Mouse (Mus musculus): ENCODE data around the gene Dhcr24. TPM values are rescaled to one million over a fixed set of nuclear protein-coding genes. Genes with fewer than 3 reads are reported as not detected.

Gene Dhcr24
- polyA plus RNA-seq, 1 experiment from 2014 or later, result 23.6 TPM

DNA sequence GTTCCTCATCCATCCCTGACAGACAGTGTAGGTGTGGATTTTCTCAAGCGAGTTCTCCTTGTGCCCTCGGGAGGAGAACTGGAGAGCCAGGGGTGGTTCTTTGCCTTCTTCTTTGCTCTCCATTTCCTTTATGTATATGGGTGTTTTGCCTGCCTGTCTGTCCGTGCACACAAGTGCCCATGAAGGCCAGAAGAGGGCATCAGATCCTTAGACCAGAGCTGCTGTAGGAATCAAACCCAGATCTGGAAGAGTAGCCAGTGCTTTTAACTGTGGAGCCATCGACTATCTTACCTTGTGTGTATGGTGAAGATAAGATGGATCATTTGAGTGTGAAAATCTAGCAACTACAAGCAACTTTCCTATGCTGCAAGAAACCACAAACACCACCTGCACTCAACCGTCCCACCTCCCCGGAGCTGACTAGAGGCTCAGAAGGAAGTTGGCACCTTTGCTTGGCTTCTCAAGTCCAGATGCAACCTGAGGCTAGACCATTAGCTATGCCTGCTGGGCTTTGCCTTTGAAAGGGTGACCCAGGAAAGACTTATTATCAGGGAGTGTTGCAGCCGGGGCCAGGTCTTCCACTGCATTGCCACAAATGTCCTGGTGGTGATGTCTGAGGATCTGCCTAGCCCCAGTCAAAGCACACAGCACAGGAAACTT lies 27.3 kb upstream of the Dhcr24 start:
- Histone ChIP-seq H3K4me3 (ENCODE audit: low read depth, low read length) (no peak overlapping the region), H3K9me3 (ENCODE audit: control insufficient read depth, low read length) (no peaks in the 10 kb centered on the region), H3K4me1 (ENCODE audit: control insufficient read depth, insufficient read depth, low read length) (no peaks in the 10 kb centered on the region), H3K4me2 (ENCODE audit: low read depth, severe bottlenecking) (no peak overlapping the region), H3K36me3 (ENCODE audit: control insufficient read depth, insufficient read depth, low read length) (no peaks in the 10 kb centered on the region), H3K9ac (ENCODE audit: low read length) (no peak overlapping the region), H3K27me3 (ENCODE audit: control insufficient read depth, insufficient read depth, low read length) (no peaks in the 10 kb centered on the region), H3K27ac (replicated peaks; ENCODE audit: low read depth, low read length) (no peak overlapping the region)
- no peak for ATAC-seq (ENCODE audit: insufficient number of reproducible peaks, low FRiP score, low TSS enrichment, low read depth)
- WGBS, result 57% methylated on average over 7 of the region's 7 CpGs
- no peak for DNase-seq (ENCODE audit: low spot score)

- H3K9ac ChIP-seq (ENCODE audit: low read length), result no peak overlapping the region
- no peaks in the 10 kb centered on the region for H3K9me3 ChIP-seq (ENCODE audit: control insufficient read depth, low read length)
- DNase-seq (ENCODE audit: low spot score), result no peak
- WGBS, result 74% methylated on average over 7 of the region's 7 CpGs
- H3K27me3 ChIP-seq (ENCODE audit: control insufficient read depth, insufficient read depth, low read length), result no peaks in the 10 kb centered on the region
- H3K4me3 ChIP-seq (ENCODE audit: low read depth, low read length), result no peak overlapping the region
- H3K4me1 ChIP-seq (ENCODE audit: control insufficient read depth, insufficient read depth, low read length), result no peaks in the 10 kb centered on the region
- no peaks in the 10 kb centered on the region for H3K36me3 ChIP-seq (ENCODE audit: control insufficient read depth, insufficient read depth, low read length)
- no peak overlapping the region for H3K27ac ChIP-seq (replicated peaks; ENCODE audit: low read depth, low read length)
- no peak for ATAC-seq (ENCODE audit: insufficient number of reproducible peaks, low FRiP score, low TSS enrichment, low read depth)
- H3K4me2 ChIP-seq (ENCODE audit: low read depth, severe bottlenecking), result no peak overlapping the region
Measured at GRCm38 (mm10) chr4:106534256-106534655, 26.6 kb upstream of the Dhcr24 start.

GRCm38 (mm10) chr4:106539756-106540155 lies 21.1 kb upstream of the Dhcr24 start:
- Histone ChIP-seq H3K9ac (ENCODE audit: low read length) (no peak overlapping the region), H3K27me3 (ENCODE audit: control insufficient read depth, insufficient read depth, low read length) (no peaks in the 10 kb centered on the region), H3K4me3 (ENCODE audit: low read depth, low read length) (no peak overlapping the region), H3K27ac (replicated peaks; ENCODE audit: low read depth, low read length) (no peak overlapping the region), H3K36me3 (ENCODE audit: control insufficient read depth, insufficient read depth, low read length) (no peaks in the 10 kb centered on the region), H3K9me3 (ENCODE audit: control insufficient read depth, low read length) (no peaks in the 10 kb centered on the region), H3K4me2 (ENCODE audit: low read depth, severe bottlenecking) (no peak overlapping the region), H3K4me1 (ENCODE audit: control insufficient read depth, insufficient read depth, low read length) (no peaks in the 10 kb centered on the region)
- WGBS, result 88% methylated on average over 5 of the region's 5 CpGs
- ATAC-seq (ENCODE audit: insufficient number of reproducible peaks, low FRiP score, low TSS enrichment, low read depth), result no peak
- no peak for DNase-seq (ENCODE audit: low spot score)

GRCm38 (mm10) chr4:106541491-106541890 lies 19.3 kb upstream of the Dhcr24 start:
- no peaks in the 10 kb centered on the region for H3K27me3 ChIP-seq (ENCODE audit: control insufficient read depth, insufficient read depth, low read length)
- no peak overlapping the region for H3K4me2 ChIP-seq (ENCODE audit: low read depth, severe bottlenecking)
- no peaks in the 10 kb centered on the region for H3K36me3 ChIP-seq (ENCODE audit: control insufficient read depth, insufficient read depth, low read length)
- no peak overlapping the region for H3K9ac ChIP-seq (ENCODE audit: low read length)
- no peaks in the 10 kb centered on the region for H3K4me1 ChIP-seq (ENCODE audit: control insufficient read depth, insufficient read depth, low read length)
- no peak overlapping the region for H3K27ac ChIP-seq (replicated peaks; ENCODE audit: low read depth, low read length)
- WGBS, result 65% methylated on average over 3 of the region's 3 CpGs
- H3K9me3 ChIP-seq (ENCODE audit: control insufficient read depth, low read length), result no peaks in the 10 kb centered on the region
- DNase-seq (ENCODE audit: low spot score) (no peak), ATAC-seq (ENCODE audit: insufficient number of reproducible peaks, low FRiP score, low TSS enrichment, low read depth) (no peak)
- no peak overlapping the region for H3K4me3 ChIP-seq (ENCODE audit: low read depth, low read length)

DNA sequence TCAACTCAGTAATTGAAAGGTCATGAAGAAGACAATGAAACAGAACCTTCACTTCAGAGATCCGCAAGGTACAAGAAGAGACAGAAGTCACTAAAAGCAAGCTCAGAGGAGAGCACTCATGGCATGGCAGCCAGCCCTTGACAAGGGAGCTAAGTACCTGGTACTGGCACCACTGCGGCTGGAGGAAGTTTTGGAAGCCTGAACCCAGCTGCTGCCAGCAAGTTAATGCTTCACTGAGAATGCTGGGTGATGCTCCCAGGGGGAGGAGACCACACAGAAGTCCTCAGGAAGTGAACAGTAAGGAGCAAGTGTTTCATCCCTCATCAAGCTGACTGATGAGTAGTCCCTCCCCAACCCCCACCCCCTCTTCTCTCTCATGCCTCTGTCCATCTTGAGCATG lies 18.6 kb upstream of the Dhcr24 start:
- 89% methylated on average over 2 of the region's 2 CpGs for WGBS
- no peaks in the 10 kb centered on the region for H3K27me3 ChIP-seq (ENCODE audit: control insufficient read depth, insufficient read depth, low read length)
- H3K9me3 ChIP-seq (ENCODE audit: control insufficient read depth, low read length), result no peaks in the 10 kb centered on the region
- no peak overlapping the region for H3K4me2 ChIP-seq (ENCODE audit: low read depth, severe bottlenecking)
- DNase-seq (ENCODE audit: low spot score), result no peak
- ATAC-seq (ENCODE audit: insufficient number of reproducible peaks, low FRiP score, low TSS enrichment, low read depth), result no peak
- no peaks in the 10 kb centered on the region for H3K36me3 ChIP-seq (ENCODE audit: control insufficient read depth, insufficient read depth, low read length)
- H3K9ac ChIP-seq (ENCODE audit: low read length), result no peak overlapping the region
- H3K4me3 ChIP-seq (ENCODE audit: low read depth, low read length), result no peak overlapping the region
- H3K4me1 ChIP-seq (ENCODE audit: control insufficient read depth, insufficient read depth, low read length), result no peaks in the 10 kb centered on the region
- no peak overlapping the region for H3K27ac ChIP-seq (replicated peaks; ENCODE audit: low read depth, low read length)

DNA sequence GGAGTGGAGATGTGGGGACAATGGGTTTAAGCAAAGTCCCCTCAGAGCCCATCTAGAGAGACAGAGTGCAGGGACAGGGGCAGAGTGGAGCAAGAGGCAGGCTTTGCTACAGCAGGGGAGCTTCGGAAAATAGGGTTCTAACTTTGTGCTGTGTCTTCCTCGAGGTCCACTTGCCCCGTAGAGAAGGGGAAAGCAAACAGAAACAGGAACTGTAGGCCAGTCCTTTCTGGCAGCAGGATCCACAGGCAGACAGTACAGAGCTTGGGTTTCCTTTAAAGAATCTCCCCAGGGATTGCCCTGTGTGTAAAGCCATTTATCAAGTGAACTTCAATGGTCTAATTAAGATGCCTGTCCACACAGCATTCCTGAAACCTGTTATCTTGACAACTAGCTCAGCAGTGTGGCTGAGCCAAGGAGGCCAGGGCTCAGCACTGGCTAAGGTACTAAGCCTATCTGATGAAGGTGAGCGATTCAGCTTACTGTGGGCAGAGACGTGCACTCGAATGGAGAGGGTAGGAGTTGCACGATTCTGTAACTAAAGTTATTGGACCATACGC lies 14.9 kb upstream of the Dhcr24 start:
- Histone ChIP-seq H3K9me3 (ENCODE audit: control insufficient read depth, low read length) (no peaks in the 10 kb centered on the region), H3K27me3 (ENCODE audit: control insufficient read depth, insufficient read depth, low read length) (no peaks in the 10 kb centered on the region), H3K4me2 (ENCODE audit: low read depth, severe bottlenecking) (no peak overlapping the region), H3K4me1 (ENCODE audit: control insufficient read depth, insufficient read depth, low read length) (no peaks in the 10 kb centered on the region), H3K36me3 (ENCODE audit: control insufficient read depth, insufficient read depth, low read length) (no peaks in the 10 kb centered on the region), H3K9ac (ENCODE audit: low read length) (no peak overlapping the region), H3K4me3 (ENCODE audit: low read depth, low read length) (no peak overlapping the region), H3K27ac (replicated peaks; ENCODE audit: low read depth, low read length) (no peak overlapping the region)
- ATAC-seq (ENCODE audit: insufficient number of reproducible peaks, low FRiP score, low TSS enrichment, low read depth) (no peak), DNase-seq (ENCODE audit: low spot score) (no peak)
- 55% methylated on average over 8 of the region's 8 CpGs for WGBS

DNA sequence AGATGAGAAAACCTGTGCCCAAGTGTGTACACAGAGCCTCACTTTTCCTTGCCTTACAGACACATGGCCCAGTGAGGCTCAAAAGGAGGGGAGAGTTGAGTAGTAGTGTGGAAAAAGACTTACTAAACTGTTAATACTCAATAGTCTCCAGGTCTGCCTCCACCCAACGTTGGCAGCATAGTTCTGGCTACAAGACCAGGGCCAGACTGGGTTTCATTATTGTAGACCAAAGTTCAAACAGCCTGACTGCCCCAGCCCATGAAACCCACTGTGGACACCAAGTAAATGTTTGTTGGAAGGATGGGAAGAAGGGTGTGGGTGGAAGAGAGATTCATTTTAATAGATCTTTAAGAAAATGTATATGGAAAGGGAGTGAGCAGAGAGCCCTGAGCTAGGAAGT lies 13.9 kb upstream of the Dhcr24 start:
- no peak overlapping the region for H3K27ac ChIP-seq (replicated peaks; ENCODE audit: low read depth, low read length)

GRCm38 (mm10) chr4:106548113-106548512 lies 12.7 kb upstream of the Dhcr24 start:
- ATAC-seq (ENCODE audit: insufficient number of reproducible peaks, low FRiP score, low TSS enrichment, low read depth) (no peak), DNase-seq (ENCODE audit: low spot score) (no peak)
- 82% methylated on average over 3 of the region's 3 CpGs for WGBS
- H3K9ac ChIP-seq (ENCODE audit: low read length), result no peak overlapping the region
- H3K27me3 ChIP-seq (ENCODE audit: control insufficient read depth, insufficient read depth, low read length), result no peaks in the 10 kb centered on the region
- H3K4me2 ChIP-seq (ENCODE audit: low read depth, severe bottlenecking), result no peak overlapping the region
- H3K4me1 ChIP-seq (ENCODE audit: control insufficient read depth, insufficient read depth, low read length), result no peaks in the 10 kb centered on the region
- no peaks in the 10 kb centered on the region for H3K36me3 ChIP-seq (ENCODE audit: control insufficient read depth, insufficient read depth, low read length)
- no peaks in the 10 kb centered on the region for H3K9me3 ChIP-seq (ENCODE audit: control insufficient read depth, low read length)
- H3K27ac ChIP-seq (replicated peaks; ENCODE audit: low read depth, low read length), result no peak overlapping the region
- no peak overlapping the region for H3K4me3 ChIP-seq (ENCODE audit: low read depth, low read length)

More for the DNA sequence above, 13.9 kb upstream of the Dhcr24 start:
- ATAC-seq (ENCODE audit: insufficient number of reproducible peaks, low FRiP score, low TSS enrichment, low read depth) (no peak), DNase-seq (ENCODE audit: low spot score) (no peak)
- H3K36me3 ChIP-seq (ENCODE audit: control insufficient read depth, insufficient read depth, low read length), result no peaks in the 10 kb centered on the region
- no peak overlapping the region for H3K4me2 ChIP-seq (ENCODE audit: low read depth, severe bottlenecking)
- no peaks in the 10 kb centered on the region for H3K4me1 ChIP-seq (ENCODE audit: control insufficient read depth, insufficient read depth, low read length)
- WGBS, result 64% methylated on average over 1 of the region's 1 CpGs
- no peaks in the 10 kb centered on the region for H3K9me3 ChIP-seq (ENCODE audit: control insufficient read depth, low read length)
- no peak overlapping the region for H3K4me3 ChIP-seq (ENCODE audit: low read depth, low read length)
- no peaks in the 10 kb centered on the region for H3K27me3 ChIP-seq (ENCODE audit: control insufficient read depth, insufficient read depth, low read length)
- no peak overlapping the region for H3K9ac ChIP-seq (ENCODE audit: low read length)

All from limb, embryonic 11.5 days (tissue).